Mouse (Mus musculus): ENCODE results near the gene Shoc2. TPM values are rescaled to one million over a fixed set of nuclear protein-coding genes. Genes with fewer than 3 reads are reported as not detected.
"Not testable (repeated sequence)": the region's sequence is repeated elsewhere in the genome, so short reads cannot be mapped to it uniquely, and the experiment has no call there.

Shoc2 gene
- polyA plus RNA-seq, 1 experiment, result 18.5 TPM

GRCm38 (mm10) chr19:53902739-53903487 is 41.2 kb upstream of the Shoc2 start:
- TF ChIP-seq CTCF (IDR thresholded peaks at IDR 0.05; ENCODE audit: insufficient read depth, low read length), result no peak
- TF ChIP-seq POLR2A (IDR thresholded peaks at IDR 0.05; ENCODE audit: borderline replicate concordance, extremely low read depth, low read depth, low read length), result peak; percentile 66
- DNase-seq, result peak; percentile 88
- Histone ChIP-seq H3K4me3 (replicated peaks; ENCODE audit: extremely low read depth, low read depth, low read length) (peak overlapping the region; percentile 86), H3K4me1 (ENCODE audit: control insufficient read depth, insufficient read depth, low read length) (peaks cover 6% of the 10 kb centered on the region)
- 1% methylated on average over 61 of the region's 61 CpGs for WGBS

DNA sequence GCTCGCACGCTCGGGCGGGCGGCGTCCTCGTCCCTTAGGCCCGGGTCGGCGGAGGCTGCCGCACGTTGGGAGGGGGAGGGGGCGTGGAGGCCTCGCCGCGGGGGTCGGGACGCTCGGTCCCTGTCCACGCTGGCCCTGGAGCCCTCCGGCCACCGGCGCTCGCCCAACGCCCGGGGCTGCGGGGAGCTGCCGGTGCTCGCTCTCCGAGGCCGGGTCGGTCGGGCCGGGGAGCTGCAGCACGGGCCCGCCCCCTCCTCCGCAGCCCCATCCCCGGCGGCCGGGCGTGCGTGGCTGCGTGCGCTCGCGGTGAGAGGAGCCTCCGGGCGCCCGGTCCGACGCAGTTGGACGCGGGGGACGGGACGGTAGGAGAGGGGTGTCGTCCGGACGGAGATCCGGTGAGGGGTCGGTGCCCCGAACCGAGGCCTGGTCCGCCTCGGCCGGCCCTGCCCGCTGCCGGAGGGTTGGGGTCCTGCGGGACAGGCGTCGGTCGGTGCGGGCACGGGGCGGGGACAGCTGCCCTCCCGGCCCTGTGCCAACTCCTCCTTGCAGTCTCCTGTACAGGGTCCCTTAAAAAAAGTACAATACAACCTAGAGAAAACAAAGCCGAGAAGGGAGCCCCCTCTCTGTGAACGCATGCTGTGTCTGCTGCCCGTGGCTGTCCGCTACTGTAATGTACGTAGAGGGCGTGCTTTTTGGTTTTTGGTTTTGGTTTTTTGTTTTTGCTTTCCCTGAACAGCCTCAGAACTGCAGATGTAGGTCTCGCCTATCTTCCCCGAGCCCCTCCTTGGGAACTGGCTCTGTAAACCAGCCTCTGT is 40.4 kb upstream of the Shoc2 start:
- peak; percentile 38 for DNase-seq
- H3K4me1 ChIP-seq (ENCODE audit: control insufficient read depth, insufficient read depth, low read length), result peaks cover 6% of the 10 kb centered on the region
- TF ChIP-seq CTCF (IDR thresholded peaks at IDR 0.05; ENCODE audit: insufficient read depth, low read length) (no peak), POLR2A (IDR thresholded peaks at IDR 0.05; ENCODE audit: borderline replicate concordance, extremely low read depth, low read depth, low read length) (no peak)
- under 1% methylated on average over 78 of the region's 83 CpGs for WGBS
- peak overlapping the region; percentile 86 for H3K4me3 ChIP-seq (replicated peaks; ENCODE audit: extremely low read depth, low read depth, low read length)

DNA sequence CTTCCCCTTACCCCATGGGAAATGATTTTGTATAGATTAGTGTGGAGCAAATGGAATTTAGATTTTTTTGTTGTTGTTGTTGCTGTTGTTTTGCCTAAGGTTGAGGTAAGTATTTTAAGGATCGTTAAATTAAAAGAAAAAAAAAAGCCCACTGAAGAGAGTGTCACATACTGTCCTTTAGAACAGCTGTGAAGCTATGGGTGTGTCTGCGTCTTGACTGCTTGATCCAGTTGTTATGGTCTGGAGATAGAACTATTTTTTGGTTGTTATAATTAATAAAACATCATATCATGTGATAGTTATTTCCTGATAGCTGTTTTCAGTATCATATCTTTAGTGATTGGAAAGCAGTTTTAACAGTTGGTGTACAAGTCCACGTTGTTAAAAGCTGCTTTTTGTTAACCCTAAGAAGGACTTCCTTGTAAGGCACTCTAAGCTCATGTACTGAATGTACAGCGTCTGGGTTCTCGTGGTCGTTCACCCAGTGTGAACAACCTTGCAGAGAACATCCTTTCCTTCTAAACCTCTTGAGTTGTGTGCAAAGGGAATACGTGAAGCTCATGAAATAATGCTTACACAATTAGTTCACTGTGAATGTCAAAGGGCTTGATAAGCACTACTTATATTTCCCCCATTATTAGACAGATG is 39.1 kb upstream of the Shoc2 start:
- WGBS, result 41% methylated on average over 7 of the region's 7 CpGs
- Histone ChIP-seq H3K4me3 (replicated peaks; ENCODE audit: extremely low read depth, low read depth, low read length) (no peak overlapping the region), H3K4me1 (ENCODE audit: control insufficient read depth, insufficient read depth, low read length) (peaks cover 6% of the 10 kb centered on the region)
- TF ChIP-seq CTCF (IDR thresholded peaks at IDR 0.05; ENCODE audit: insufficient read depth, low read length) (no peak), POLR2A (IDR thresholded peaks at IDR 0.05; ENCODE audit: borderline replicate concordance, extremely low read depth, low read depth, low read length) (no peak)
- DNase-seq, result no peak

DNA sequence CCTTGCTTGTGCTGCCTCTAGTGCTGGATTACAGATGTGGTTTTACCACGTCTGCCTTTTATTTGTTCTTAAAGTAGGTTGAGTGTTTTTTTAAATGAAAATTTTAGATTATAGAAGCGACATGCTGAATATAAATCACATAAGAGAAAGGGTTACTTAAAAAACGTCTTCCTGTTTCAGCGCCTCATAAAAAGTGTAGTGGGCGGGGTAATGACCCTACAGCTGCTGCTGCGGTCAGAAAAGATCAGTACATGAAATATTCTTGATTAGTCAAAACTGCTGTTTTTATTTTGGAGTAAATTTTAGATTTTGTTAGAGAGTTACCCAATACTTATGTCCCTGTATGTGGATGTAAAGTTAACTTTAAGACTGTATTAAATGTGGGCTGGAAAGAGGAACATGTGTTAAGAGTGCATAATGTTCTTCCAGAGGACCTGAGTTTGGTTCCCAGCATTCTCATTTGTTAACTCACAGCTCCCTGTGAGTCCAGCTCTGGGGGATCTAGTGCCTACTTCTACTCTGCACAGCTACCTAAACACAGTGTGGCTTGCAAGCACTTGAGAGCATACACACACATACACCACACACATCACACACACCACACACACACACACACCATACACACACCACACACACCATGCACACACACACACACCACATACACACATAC is 37.9 kb upstream of the Shoc2 start:
- H3K4me3 ChIP-seq (replicated peaks; ENCODE audit: extremely low read depth, low read depth, low read length), result no peak overlapping the region
- peaks cover 6% of the 10 kb centered on the region for H3K4me1 ChIP-seq (ENCODE audit: control insufficient read depth, insufficient read depth, low read length)
- 29% methylated on average over 6 of the region's 6 CpGs for WGBS
- TF ChIP-seq CTCF (IDR thresholded peaks at IDR 0.05; ENCODE audit: insufficient read depth, low read length) (no peak), POLR2A (IDR thresholded peaks at IDR 0.05; ENCODE audit: borderline replicate concordance, extremely low read depth, low read depth, low read length) (no peak)
- DNase-seq, result no peak

DNA sequence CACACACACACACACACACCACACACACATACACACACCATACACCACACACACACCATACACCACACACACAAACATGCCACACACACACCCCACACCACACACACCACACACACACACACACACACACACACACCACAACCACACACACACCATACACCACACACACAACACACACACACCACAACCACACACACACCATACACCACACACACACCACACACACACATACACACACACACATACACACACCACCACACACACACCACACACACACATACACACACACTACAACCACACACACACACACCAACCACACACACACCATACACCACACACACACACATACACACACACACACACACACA is 37.4 kb upstream of the Shoc2 start:
- not testable (repeated sequence) for H3K4me3 ChIP-seq (replicated peaks; ENCODE audit: extremely low read depth, low read depth, low read length); DNase-seq; H3K4me1 ChIP-seq (ENCODE audit: control insufficient read depth, insufficient read depth, low read length)

GRCm38 (mm10) chr19:53914950-53915349 is 29.2 kb upstream of the Shoc2 start:
- TF ChIP-seq CTCF (IDR thresholded peaks at IDR 0.05; ENCODE audit: insufficient read depth, low read length) (no peak), POLR2A (IDR thresholded peaks at IDR 0.05; ENCODE audit: borderline replicate concordance, extremely low read depth, low read depth, low read length) (no peak)
- no peak for DNase-seq
- Histone ChIP-seq H3K4me3 (replicated peaks; ENCODE audit: extremely low read depth, low read depth, low read length) (no peak overlapping the region), H3K4me1 (ENCODE audit: control insufficient read depth, insufficient read depth, low read length) (no peaks in the 10 kb centered on the region)
- 94% methylated on average over 4 of the region's 4 CpGs for whole genome bisulfite sequencing

DNA sequence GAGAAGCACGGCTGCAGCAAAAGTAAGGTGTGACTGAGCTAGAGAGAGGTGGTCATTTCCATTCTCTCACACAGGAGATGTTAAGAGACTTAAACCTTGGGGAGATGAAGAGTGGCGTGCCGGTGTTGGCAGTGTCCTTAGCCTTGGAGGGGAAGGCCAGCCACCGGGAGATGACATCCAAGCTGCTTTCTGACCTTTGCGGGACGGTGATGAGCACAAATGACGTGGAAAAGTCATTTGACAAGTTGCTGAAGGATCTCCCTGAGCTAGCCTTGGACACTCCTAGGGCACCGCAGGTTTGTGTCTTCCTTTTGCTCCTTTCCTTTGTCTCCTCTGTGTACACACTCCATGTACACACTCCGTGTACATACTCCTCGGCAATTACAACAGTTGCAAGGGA is 24.6 kb upstream of the Shoc2 start:
- DNase-seq, result no peak
- H3K4me3 ChIP-seq (replicated peaks; ENCODE audit: extremely low read depth, low read depth, low read length), result no peak overlapping the region
- TF ChIP-seq POLR2A (IDR thresholded peaks at IDR 0.05; ENCODE audit: borderline replicate concordance, extremely low read depth, low read depth, low read length) (no peak), CTCF (IDR thresholded peaks at IDR 0.05; ENCODE audit: insufficient read depth, low read length) (no peak)
- WGBS, result 90% methylated on average over 10 of the region's 10 CpGs
- H3K4me1 ChIP-seq (ENCODE audit: control insufficient read depth, insufficient read depth, low read length), result no peaks in the 10 kb centered on the region

GRCm38 (mm10) chr19:53921996-53922395 is 22.1 kb upstream of the Shoc2 start:
- whole genome bisulfite sequencing, result 86% methylated on average over 3 of the region's 3 CpGs
- DNase-seq; H3K4me3 ChIP-seq (replicated peaks; ENCODE audit: extremely low read depth, low read depth, low read length); H3K4me1 ChIP-seq (ENCODE audit: control insufficient read depth, insufficient read depth, low read length): not testable (repeated sequence)

- no peaks in the 10 kb centered on the region for H3K4me1 ChIP-seq (ENCODE audit: control insufficient read depth, insufficient read depth, low read length)
- no peak for DNase-seq
- no peak overlapping the region for H3K4me3 ChIP-seq (replicated peaks; ENCODE audit: extremely low read depth, low read depth, low read length)
- TF ChIP-seq CTCF (IDR thresholded peaks at IDR 0.05; ENCODE audit: insufficient read depth, low read length), result peak; percentile 24; the same call in 1 of the 2 replicates
- TF ChIP-seq POLR2A (IDR thresholded peaks at IDR 0.05; ENCODE audit: borderline replicate concordance, extremely low read depth, low read depth, low read length), result no peak
- 89% methylated on average over 2 of the region's 2 CpGs for WGBS
Observed at GRCm38 (mm10) chr19:53925338-53925751, 18.8 kb upstream of the Shoc2 start.
